Mouse (Mus musculus): ENCODE results near the gene Oaz1. TPM values are rescaled to one million over a fixed set of nuclear protein-coding genes. Genes with fewer than 3 reads are reported as not detected.

Oaz1 gene
- total RNA-seq, 2 experiments from 2014 or later, result 579 to 691 TPM

DNA sequence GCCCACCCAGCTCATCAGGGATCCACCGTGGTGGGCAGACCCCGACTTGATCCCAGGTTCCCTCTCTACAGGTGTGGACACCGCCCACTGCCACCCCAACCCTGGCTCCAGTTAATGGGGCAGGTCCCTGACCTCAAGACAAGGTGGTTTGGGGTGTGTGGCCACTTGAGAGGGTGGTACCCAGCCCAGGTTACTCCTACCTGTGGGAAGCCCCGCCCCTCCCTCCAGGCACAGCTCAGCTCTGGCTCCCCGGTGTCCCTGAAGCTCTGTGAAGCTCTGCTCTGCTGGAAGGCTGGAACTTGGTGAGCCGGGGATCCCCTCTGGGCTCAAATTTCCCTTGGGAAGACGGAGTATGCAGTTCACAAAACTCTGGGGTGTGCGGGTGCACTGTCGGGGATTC is 45.1 kb downstream of the Oaz1 start, which contains the start of gene Tmprss9:
Gene Tmprss9, plus strand, starts transcription at position 268 of the 400 bp plus-strand sequence.
- no peak for DNase-seq
- TF ChIP-seq CTCF (IDR thresholded peaks at IDR 0.05), result no peak
- Histone ChIP-seq H3K4me3 (no peak within 1 kb of the TSS), H3K27ac (no peak within 1 kb of the TSS)
- intact Hi-C loops (cut with DNase I), result no loop called here

DNA sequence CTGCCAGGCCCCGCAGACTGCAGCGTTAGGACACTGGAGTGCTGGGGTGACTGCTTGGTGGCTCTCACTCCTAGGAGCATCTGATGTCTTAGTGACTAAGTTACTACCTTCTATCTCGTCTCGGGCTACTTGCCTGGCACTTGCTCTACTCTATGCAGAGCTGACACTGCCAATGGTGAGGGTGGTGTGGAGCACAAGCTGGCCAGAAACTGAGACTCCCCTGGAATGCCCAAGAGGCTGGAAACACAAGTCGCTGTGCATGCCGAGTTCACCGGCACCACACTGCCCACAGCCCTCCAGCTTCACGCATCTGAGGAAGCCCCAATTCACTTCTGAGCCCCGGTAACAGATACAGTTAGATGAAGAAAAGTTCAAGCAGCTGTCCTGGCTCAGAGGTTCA is 47.6 kb downstream of the Oaz1 start:
- Histone ChIP-seq H3K27ac (peak overlapping the region; percentile 80), H3K4me3 (no peak overlapping the region)
- intact Hi-C loops (cut with DNase I), result no loop called here
- DNase-seq, result peak; percentile 76
- no peak for TF ChIP-seq CTCF (IDR thresholded peaks at IDR 0.05)

- DNase-seq, result peak; percentile 64
- intact Hi-C loops (cut with DNase I), result loop anchor here (2.0 kb wide), 1 partner anchor 53 kb away; no protein-coding TSS in a partner anchor
- Histone ChIP-seq H3K4me3 (no peak overlapping the region), H3K27ac (no peak overlapping the region)
- peak; percentile 95 for TF ChIP-seq CTCF (IDR thresholded peaks at IDR 0.05)
Observed at GRCm38 (mm10) chr10:80876028-80876427, 49.6 kb downstream of the Oaz1 start.

DNA sequence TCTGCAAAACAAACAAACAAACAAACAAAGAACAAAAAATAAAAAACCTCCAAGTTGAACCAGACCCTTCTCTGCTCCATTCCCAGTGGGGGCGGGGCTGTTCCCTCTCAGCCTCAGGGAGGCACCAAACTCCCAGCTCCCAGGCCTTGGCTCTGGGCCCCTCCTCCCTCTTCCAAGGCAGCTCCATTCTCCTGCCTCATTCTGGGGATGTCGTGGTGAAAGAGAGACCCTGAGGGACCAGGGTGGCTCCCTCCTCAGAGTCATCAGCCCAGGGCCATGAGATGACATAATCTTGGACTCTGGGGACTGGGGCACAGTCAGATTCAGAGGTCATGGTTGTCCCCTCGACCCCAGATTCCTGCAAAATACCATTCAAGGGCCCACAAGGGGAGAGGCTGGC is 50.1 kb downstream of the Oaz1 start:
- DNase-seq, result no peak
- no peak for TF ChIP-seq CTCF (IDR thresholded peaks at IDR 0.05)
- intact Hi-C loops (cut with DNase I), result loop anchor here (2.0 kb wide), 1 partner anchor 54 kb away; no protein-coding TSS in a partner anchor
- H3K4me3 ChIP-seq, result no peak overlapping the region
- no peak overlapping the region for H3K27ac ChIP-seq

Small RNAs within 50 kb of the gene (microRNA-seq; reads per million reads assigned to microRNA genes)
- 5.1 reads per million for gene Mir1982

Other genes starting within 250 kb of the Oaz1 start
- gene Klf16, start 249.3 kb upstream of the Oaz1 start, total RNA-seq (2021), result 1 to 10 TPM in 1 of 2 experiments, under 1 TPM in 1; 0.92 to 1.9 TPM
- 10 to 100 TPM; 60.6 to 61.7 TPM for gene Abhd17a, start 236.3 kb upstream of the Oaz1 start, total RNA-seq (2021)
- gene Scamp4, start 223.8 kb upstream of the Oaz1 start, total RNA-seq (2021), result 10 to 100 TPM; 17.0 to 17.5 TPM
- under 1 TPM; 0.48 to 0.89 TPM for gene Adat3, start 223.8 kb upstream of the Oaz1 start, total RNA-seq (2021)
- under 1 TPM; 0.28 to 0.38 TPM for gene Gm49322, start 220.6 kb upstream of the Oaz1 start, total RNA-seq (2021)
- gene Csnk1g2, start 203.8 kb upstream of the Oaz1 start, total RNA-seq (2021), result 100 to 1,000 TPM; 101 to 105 TPM
- 10 to 100 TPM; 34.7 to 40.0 TPM for gene Btbd2, start 169.6 kb upstream of the Oaz1 start, total RNA-seq (2021)
- 100 to 1,000 TPM; 253 TPM for gene Mknk2, start 148.5 kb upstream of the Oaz1 start, total RNA-seq (2021)
- 1 to 10 TPM; 4.9 to 5.5 TPM for gene Mob3a, start 124.7 kb upstream of the Oaz1 start, total RNA-seq (2021)
- 1 to 10 TPM; 2.6 to 3.0 TPM for gene Izumo4, start 124.5 kb upstream of the Oaz1 start, total RNA-seq (2021)
- 10 to 100 TPM; 27.0 to 33.5 TPM for gene Ap3d1, start 84.4 kb upstream of the Oaz1 start, total RNA-seq (2021)
- 10 to 100 TPM; 19.9 to 23.1 TPM for gene Dot1l, start 71.5 kb upstream of the Oaz1 start, total RNA-seq (2021)
- 10 to 100 TPM; 28.9 to 29.1 TPM for gene Sf3a2, start 28.5 kb upstream of the Oaz1 start, total RNA-seq (2021)
- gene Plekhj1, start 28.0 kb upstream of the Oaz1 start, total RNA-seq (2021), result 10 to 100 TPM; 22.3 to 29.8 TPM
- under 1 TPM; 0.38 to 0.98 TPM for gene Amh, start 21.4 kb upstream of the Oaz1 start, total RNA-seq (2021)
- gene Jsrp1, start 13.2 kb upstream of the Oaz1 start, total RNA-seq (2021), result 100 to 1,000 TPM; 397 to 414 TPM
- gene Lingo3, start 17.4 kb downstream of the Oaz1 start, total RNA-seq (2021), result 10 to 100 TPM; 10.9 to 11.3 TPM
- 10 to 100 TPM; 13.5 to 20.0 TPM for gene Lsm7, start 28.6 kb downstream of the Oaz1 start, total RNA-seq (2021)
- 10 to 100 TPM; 11.3 to 18.5 TPM for gene Sppl2b, start 28.6 kb downstream of the Oaz1 start, total RNA-seq (2021)
- under 1 TPM in 1 of 2 experiments, not detected in 1; 0.08 TPM for gene Tmprss9, start 45.2 kb downstream of the Oaz1 start, total RNA-seq (2021)
- gene Timm13, start 74.3 kb downstream of the Oaz1 start, total RNA-seq (2021), result 100 to 1,000 TPM; 110 to 139 TPM
- gene Lmnb2, start 91.6 kb downstream of the Oaz1 start, total RNA-seq (2021), result 1 to 10 TPM; 1.9 to 3.0 TPM
- 10 to 100 TPM; 23.6 to 28.4 TPM for gene Gadd45b, start 103.4 kb downstream of the Oaz1 start, total RNA-seq (2021)
- 1 to 10 TPM in 1 of 2 experiments, under 1 TPM in 1; 0.66 to 1.0 TPM for gene Gng7, start 188.3 kb downstream of the Oaz1 start, total RNA-seq (2021)
- under 1 TPM in 1 of 2 experiments, not detected in 1; 0.08 TPM for gene Diras1, start 199.0 kb downstream of the Oaz1 start, total RNA-seq (2021)
- 10 to 100 TPM; 11.6 to 16.0 TPM for gene Slc39a3, start 210.8 kb downstream of the Oaz1 start, total RNA-seq (2021)
- 100 to 1,000 TPM; 100 TPM for gene Sgta, start 233.5 kb downstream of the Oaz1 start, total RNA-seq (2021)
- gene Thop1, start 243.4 kb downstream of the Oaz1 start, total RNA-seq (2021), result 10 to 100 TPM; 25.1 to 25.9 TPM

Data from gastrocnemius, adult 2 months (tissue).